Mouse (Mus musculus): ENCODE measurements around the gene Nckap5l.

DNA sequence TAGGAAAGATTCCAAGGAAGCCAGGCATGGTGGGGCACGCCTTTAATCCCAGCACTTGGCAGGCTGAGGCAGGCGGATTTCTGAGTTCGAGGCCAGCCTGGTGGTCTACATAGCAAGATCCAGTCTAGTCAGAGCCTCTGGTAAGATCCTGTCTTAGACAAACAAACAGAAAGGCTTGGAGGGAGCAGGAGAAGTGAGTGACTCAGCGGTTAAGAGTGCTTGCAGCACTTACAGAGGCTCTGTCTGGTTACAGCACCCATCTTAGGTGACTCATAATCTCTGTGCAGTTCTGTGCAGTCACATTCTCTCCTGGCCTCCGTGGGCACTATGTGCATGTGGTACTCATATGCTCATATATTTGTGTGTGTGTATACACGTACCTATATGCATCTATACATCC is 56.9 kb downstream of the Nckap5l start:
- no peak for TF ChIP-seq CTCF (IDR thresholded peaks at IDR 0.05; ENCODE audit: control insufficient read depth, insufficient read depth, insufficient replicate concordance, low read depth, low read length)
- TF ChIP-seq POLR2A (IDR thresholded peaks at IDR 0.05; ENCODE audit: control insufficient read depth, low read depth, low read length), result no peak
